8 mouse cellular contexts compared by ENCODE assay signal in the genomic region with DNA sequence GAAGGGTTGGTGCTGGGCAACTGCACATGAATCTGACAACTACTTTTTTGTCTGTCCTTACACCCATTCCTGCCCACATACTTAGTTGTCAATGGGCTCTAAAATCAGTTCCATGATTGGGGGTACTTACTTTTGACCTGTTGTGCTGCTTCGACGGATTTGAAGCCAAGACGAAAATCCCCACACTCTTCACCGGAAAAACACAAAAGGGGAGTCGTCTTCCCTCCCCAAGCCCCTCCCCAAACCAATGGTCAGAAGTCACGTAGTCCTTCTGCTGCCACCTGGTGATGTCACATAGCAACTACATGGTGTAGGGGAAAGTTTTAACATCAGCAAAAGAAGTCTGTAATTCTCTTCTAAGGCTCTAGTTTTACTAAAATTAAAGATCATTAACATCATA. TPM values are rescaled to one million over a fixed set of nuclear protein-coding genes. Genes with fewer than 3 reads are reported as not detected.
DNase-seq lines count a peak whose midpoint lies in the region; ATAC-seq and TF ChIP-seq lines count a peak whose summit lies in the region.

A gene (minus strand): TSS at position 218 of the 400 bp plus-strand sequence.

- H3K4me3 ChIP-seq in ES-E14 (ENCODE audit: insufficient read depth in 1 of 2, low read depth in 1 of 2, low read length in 2 of 2, poor library complexity in 1 of 2, severe bottlenecking in 1 of 2): peak within 1 kb of the TSS in 1 of 2 experiments; percentile 3; a peak in 2 of 4 replicates
- H3K4me3 ChIP-seq in forebrain, embryonic 11.5 days (ENCODE audit: low read depth, low read length): no peak within 1 kb of the TSS
- peak within 1 kb of the TSS; percentile 19 for H3K4me3 ChIP-seq in lung, postnatal 0 days (ENCODE audit: low read depth, low read length)

- TF ChIP-seq EP300 in lung, postnatal 0 days (IDR thresholded peaks at IDR 0.05): no peak

- peak; percentile 50 for DNase-seq in ES-E14 (ENCODE audit: low read depth, low spot score)
- DNase-seq in adrenal gland, adult 18-20 months (ENCODE audit: low spot score in 2 of 2): peak; percentile 10 to 22
- peak; percentile 58 for DNase-seq in forebrain, embryonic 11.5 days (ENCODE audit: low spot score)
- peak; percentile 30 to 66 for DNase-seq in heart, postnatal 14 days
- DNase-seq in kidney, postnatal 4 days: peak; percentile 46 to 68
- DNase-seq in lung, postnatal 0 days (ENCODE audit: low spot score): peak; percentile 72
- peak; percentile 58 for DNase-seq in retina, embryonic 14.5 days (ENCODE audit: low spot score)

- in situ Hi-C loops in ES-E14 (cut with MboI; ENCODE audit: low sequenced_read_pairs in 2 of 2, unreplicated experiment in 2 of 2): no loop called here

- intact Hi-C loops in heart, postnatal 14 days (cut with DNase I): loop anchor here (5.0 kb wide), 1 partner anchor 385 kb away; no protein-coding TSS in a partner anchor

- no peaks in the 10 kb centered on the region for H3K36me3 ChIP-seq in ES-E14 (ENCODE audit: control insufficient read depth, insufficient read depth, low read length, poor library complexity, severe bottlenecking)
- no peaks in the 10 kb centered on the region for H3K36me3 ChIP-seq in forebrain, embryonic 11.5 days (ENCODE audit: control insufficient read depth, insufficient read depth, low read length)
- H3K36me3 ChIP-seq in lung, postnatal 0 days (ENCODE audit: insufficient read depth, low read length): no peaks in the 10 kb centered on the region

- peak; percentile 83 for TF ChIP-seq CTCF in lung, postnatal 0 days (IDR thresholded peaks at IDR 0.05)

- WGBS in forebrain, embryonic 11.5 days: 7% methylated on average over 6 of the region's 6 CpGs
- 4% methylated on average over 6 of the region's 6 CpGs for WGBS in lung, postnatal 0 days

- H3K27me3 ChIP-seq in forebrain, embryonic 11.5 days (ENCODE audit: control insufficient read depth, insufficient read depth, low read length): no peaks in the 10 kb centered on the region
- H3K27me3 ChIP-seq in lung, postnatal 0 days (replicated peaks; ENCODE audit: insufficient read depth, low read length): no peaks in the 10 kb centered on the region

- no peak within 1 kb of the TSS for H3K9ac ChIP-seq in ES-E14 (ENCODE audit: insufficient read depth, low read depth, low read length, poor library complexity, severe bottlenecking)
- no peak within 1 kb of the TSS for H3K9ac ChIP-seq in forebrain, embryonic 11.5 days (ENCODE audit: low read length)
- H3K9ac ChIP-seq in lung, postnatal 0 days (replicated peaks; ENCODE audit: low read depth): no peak within 1 kb of the TSS

- H3K4me1 ChIP-seq in ES-E14 (ENCODE audit: control insufficient read depth in 2 of 2, insufficient read depth in 2 of 2, low read length in 2 of 2, poor library complexity in 1 of 2): no peaks in the 10 kb centered on the region
- H3K4me1 ChIP-seq in forebrain, embryonic 11.5 days (replicated peaks; ENCODE audit: control insufficient read depth, insufficient read depth, low read length): no peaks in the 10 kb centered on the region
- no peaks in the 10 kb centered on the region for H3K4me1 ChIP-seq in lung, postnatal 0 days (ENCODE audit: insufficient read depth, low read depth, low read length)

- H3K27ac ChIP-seq in ES-E14 (ENCODE audit: insufficient read depth, low read depth, low read length, poor library complexity, severe bottlenecking): no peak within 1 kb of the TSS
- no peak within 1 kb of the TSS for H3K27ac ChIP-seq in forebrain, embryonic 11.5 days (ENCODE audit: low read depth, low read length)
- no peak within 1 kb of the TSS for H3K27ac ChIP-seq in lung, postnatal 0 days (ENCODE audit: low read length)

- no peaks in the 10 kb centered on the region for H3K9me3 ChIP-seq in ES-E14 (ENCODE audit: control insufficient read depth, insufficient read depth, low read depth, low read length)
- no peaks in the 10 kb centered on the region for H3K9me3 ChIP-seq in forebrain, embryonic 11.5 days (ENCODE audit: control insufficient read depth, low read length)
- H3K9me3 ChIP-seq in lung, postnatal 0 days (ENCODE audit: low read length): no peaks in the 10 kb centered on the region

- no peak within 1 kb of the TSS for H3K4me2 ChIP-seq in forebrain, embryonic 11.5 days (ENCODE audit: low read depth, low read length, severe bottlenecking)
- peak within 1 kb of the TSS; percentile 41 for H3K4me2 ChIP-seq in lung, postnatal 0 days (replicated peaks; ENCODE audit: low read depth, low read length)

- no peak for ATAC-seq in forebrain, embryonic 11.5 days (replicated peaks; ENCODE audit: low FRiP score)
- peak; percentile 40; the same call in 1 of the 2 replicates for ATAC-seq in lung, postnatal 0 days
- no peak for ATAC-seq in cerebellum, adult (ENCODE audit: insufficient number of reproducible peaks, low FRiP score, low TSS enrichment)

TF ChIP-seq in ES-E14, 5 proteins besides CTCF, POLR2A, EP300 and RAD21:
- TF ChIP-seq ZNF384 (IDR thresholded peaks at IDR 0.05; ENCODE audit: low read depth, low read length) (no peak), CHD2 (IDR thresholded peaks at IDR 0.05; ENCODE audit: low read depth, low read length) (no peak), MAFK (IDR thresholded peaks at IDR 0.05; ENCODE audit: insufficient read depth, low read depth, low read length) (no peak), HCFC1 (IDR thresholded peaks at IDR 0.05; ENCODE audit: borderline replicate concordance, insufficient read depth, low read length) (no peak), ZC3H11A (IDR thresholded peaks at IDR 0.05; ENCODE audit: borderline replicate concordance, low read depth, low read length) (peak; percentile 55; the same call in 1 of the 2 replicates)

RNA-seq across cellular contexts. Expression of the gene that starts here (rescaled TPM):
- 31.0 and 36.7 TPM in 2 replicates for total RNA-seq in ES-E14 (2012; rRNA removed)
- 100 to 1,000 TPM; 105 to 116 TPM for total RNA-seq in adrenal gland, adult 18-20 months (2021)
- 117 and 124 TPM in 2 replicates for polyA plus RNA-seq in forebrain, embryonic 11.5 days (2014; fragmentation: Nextera tagmentation; extraction: Ambion mirVana)
- 100 to 1,000 TPM; 292 to 293 TPM for total RNA-seq in heart, postnatal 14 days (2021)
- 133 and 150 TPM in 2 replicates for polyA plus RNA-seq in lung, postnatal 0 days (2015; fragmentation: Nextera tagmentation; extraction: Ambion mirVana)

Comparison
In these comparisons a context has a peak if more than half of its experiments do, and no peak if none do; other contexts are left out.
1. DNase-seq: peak in every context shown above with its lines; median percentile 72 in lung, postnatal 0 days; 58 in forebrain, embryonic 11.5 days; 58 in retina, embryonic 14.5 days; 57 in kidney, postnatal 4 days; 50 in ES-E14; 48 in heart, postnatal 14 days; 16 in adrenal gland, adult 18-20 months.